Mouse (Mus musculus) mesoderm, embryonic 11.5 days (tissue): ENCODE data around the gene Rb1.

ENCODE experiments used
- DNase-seq: peaks from one replicate; pipeline ENCODE4 v3.0.0-alpha.2; 2012; ENCODE audit warnings: low read depth, low spot score

The Rb1 gene

DNA sequence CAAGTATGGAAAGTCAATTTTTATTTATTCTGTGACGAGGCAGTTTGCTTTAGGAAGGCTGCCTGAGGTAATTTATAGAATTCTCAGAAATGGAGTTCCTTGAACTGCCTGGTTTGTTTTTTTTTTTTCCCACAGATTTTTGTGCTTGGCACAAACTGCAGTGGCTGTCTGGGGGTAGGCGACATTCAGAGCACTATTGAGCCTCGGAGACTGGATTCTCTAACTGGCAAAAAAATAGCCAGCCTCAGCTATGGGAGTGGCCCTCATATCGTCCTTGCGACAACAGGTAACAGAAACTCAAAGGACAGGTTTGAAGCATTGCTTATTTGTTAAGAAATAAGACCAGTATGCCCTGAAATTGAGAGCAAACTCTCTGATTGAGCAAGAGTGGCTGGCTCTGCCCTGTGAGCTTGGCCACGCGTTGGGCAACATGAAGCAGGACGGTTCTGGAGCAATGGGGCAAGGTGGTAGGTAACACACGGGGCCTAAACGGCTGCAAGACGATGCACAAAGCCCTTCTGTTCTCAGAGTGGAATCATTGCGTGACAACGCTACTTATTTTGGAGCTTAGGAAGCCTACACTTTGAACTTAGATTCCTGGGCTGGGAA lies 163.3 kb downstream of the Rb1 start:
- no peak for DNase-seq

- no peak for DNase-seq
Measured at GRCm38 (mm10) chr14:73161303-73161702, 164.3 kb downstream of the Rb1 start.

DNA sequence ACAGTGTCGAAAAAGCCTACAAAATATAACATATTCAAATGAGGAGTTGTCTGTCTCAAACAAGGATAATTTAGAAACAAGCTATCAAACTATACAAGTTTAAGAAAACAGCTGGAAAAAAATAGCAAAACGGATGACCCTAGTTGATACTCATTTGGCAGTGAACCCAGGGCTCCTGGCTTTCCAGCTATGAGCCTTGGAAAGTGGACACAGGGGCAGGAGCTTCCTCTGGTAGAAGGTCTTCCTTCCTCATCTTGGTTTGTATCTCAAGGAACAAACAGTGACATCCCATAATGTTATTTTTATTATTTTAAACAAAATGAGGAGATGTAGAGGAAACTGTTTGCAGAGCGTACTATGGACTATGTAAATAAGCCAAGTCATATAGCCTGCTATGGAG lies 177.5 kb downstream of the Rb1 start:
- no peak for DNase-seq

GRCm38 (mm10) chr14:73146721-73147120 lies 178.9 kb downstream of the Rb1 start:
- DNase-seq = no peak

DNA sequence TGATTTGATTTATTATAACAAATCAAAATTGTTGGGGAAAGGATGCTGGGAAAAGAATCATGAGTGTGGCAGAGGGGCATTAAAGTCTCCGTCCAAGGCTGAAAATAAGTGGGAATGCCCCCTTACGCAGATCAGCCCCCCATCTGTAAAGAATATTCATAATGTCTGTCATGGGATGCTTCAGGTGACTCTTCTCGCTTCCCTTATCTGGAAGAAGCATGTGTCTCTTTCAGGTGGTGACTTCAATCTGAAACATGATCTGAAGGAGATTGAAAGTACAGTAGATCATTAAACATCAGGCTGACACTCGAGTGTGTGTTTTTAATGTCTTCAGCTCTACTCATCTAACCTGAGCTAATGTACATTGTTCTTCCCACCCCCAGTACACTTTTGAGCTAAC lies 180.1 kb downstream of the Rb1 start:
- DNase-seq = no peak

GRCm38 (mm10) chr14:73143710-73144420 lies 181.8 kb downstream of the Rb1 start:
- DNase-seq = no peak

GRCm38 (mm10) chr14:73142896-73143709 lies 182.5 kb downstream of the Rb1 start:
- peak; percentile 90 for DNase-seq

- no peak for DNase-seq
Measured at GRCm38 (mm10) chr14:73142421-73142895, 183.2 kb downstream of the Rb1 start.

GRCm38 (mm10) chr14:73141800-73142199 lies 183.8 kb downstream of the Rb1 start:
- no peak for DNase-seq

DNA sequence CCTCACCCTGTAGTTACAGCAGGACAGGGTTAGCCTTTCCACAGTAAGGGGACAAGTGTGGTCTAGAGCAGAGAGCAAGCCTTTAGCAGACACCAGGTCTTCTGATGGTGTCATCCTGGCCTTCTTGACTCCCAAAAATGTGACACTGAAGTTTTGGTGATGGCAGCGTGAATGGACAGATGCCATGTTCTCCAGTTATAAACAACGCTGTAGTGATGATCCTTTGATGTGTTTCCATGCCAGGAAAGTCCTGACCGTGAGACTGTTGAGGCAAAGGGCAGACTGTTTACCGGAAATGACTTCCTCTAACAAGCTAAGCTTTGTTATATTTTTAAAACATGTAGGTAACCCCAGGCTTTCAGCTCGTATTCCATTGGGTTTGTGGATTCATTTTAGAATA lies 185.8 kb downstream of the Rb1 start:
- no peak for DNase-seq

DNA sequence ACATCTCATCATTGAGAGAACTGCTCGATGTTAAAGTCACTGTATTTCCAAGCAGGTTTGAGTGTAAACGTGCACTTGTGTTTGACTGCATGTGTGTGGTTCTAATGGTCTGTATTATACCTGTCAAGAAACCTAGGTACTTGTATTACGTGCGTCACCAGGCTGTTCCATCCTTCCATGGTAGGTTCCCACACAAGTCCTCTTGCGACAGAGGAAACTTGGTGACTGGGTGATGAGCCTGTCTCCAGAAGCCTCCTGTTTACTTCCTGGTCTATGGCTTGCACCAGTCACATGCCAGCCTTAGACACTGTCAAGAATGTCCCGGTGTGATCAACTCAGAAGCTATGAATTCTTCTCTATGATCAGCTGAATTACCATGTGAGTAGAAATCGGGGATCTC lies 187.1 kb downstream of the Rb1 start:
- DNase-seq = no peak

DNA sequence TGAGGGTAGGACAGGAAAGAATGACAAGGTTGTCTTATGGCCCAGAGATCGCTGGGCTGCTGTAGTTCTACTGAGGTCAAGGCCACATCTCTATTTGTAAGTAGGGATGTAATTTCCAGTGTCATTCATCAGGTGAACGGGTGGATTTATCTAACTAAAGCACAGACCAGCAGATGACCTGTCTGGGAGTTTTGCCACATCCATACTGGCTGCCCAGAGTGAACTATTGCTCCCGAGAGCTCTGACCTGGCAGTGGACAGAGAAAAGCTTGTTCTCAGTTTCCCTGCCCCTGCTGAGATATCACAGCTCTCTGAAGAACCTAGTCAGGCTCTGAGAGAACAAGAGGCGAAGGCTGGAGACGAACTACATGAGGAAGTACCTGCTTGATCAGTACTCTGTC lies 188.4 kb downstream of the Rb1 start:
- no peak for DNase-seq
